Mouse (Mus musculus): ENCODE measurements around the gene Zfyve27.

- TF ChIP-seq POLR2A (IDR thresholded peaks at IDR 0.05; ENCODE audit: borderline replicate concordance, extremely low read depth, insufficient read depth, insufficient read length, poor library complexity, severe bottlenecking) (no peak), CTCF (IDR thresholded peaks at IDR 0.05; ENCODE audit: borderline replicate concordance, extremely low read depth, insufficient read depth, insufficient read length) (no peak)
Observed at GRCm38 (mm10) chr19:42202467-42202866, 38.7 kb downstream of the Zfyve27 start.
